Mouse (Mus musculus) embryo, embryonic 10.5 days (tissue): ENCODE measurements around the gene Josd2.

Experiments used
- DNase-seq: peaks from one replicate; pipeline ENCODE4 v3.0.0-alpha.2; 2015; ENCODE audit warnings: low spot score

Josd2 gene

GRCm38 (mm10) chr7:44500046-44500445, 32.3 kb downstream of the Josd2 start:
- DNase-seq, result no peak

DNA sequence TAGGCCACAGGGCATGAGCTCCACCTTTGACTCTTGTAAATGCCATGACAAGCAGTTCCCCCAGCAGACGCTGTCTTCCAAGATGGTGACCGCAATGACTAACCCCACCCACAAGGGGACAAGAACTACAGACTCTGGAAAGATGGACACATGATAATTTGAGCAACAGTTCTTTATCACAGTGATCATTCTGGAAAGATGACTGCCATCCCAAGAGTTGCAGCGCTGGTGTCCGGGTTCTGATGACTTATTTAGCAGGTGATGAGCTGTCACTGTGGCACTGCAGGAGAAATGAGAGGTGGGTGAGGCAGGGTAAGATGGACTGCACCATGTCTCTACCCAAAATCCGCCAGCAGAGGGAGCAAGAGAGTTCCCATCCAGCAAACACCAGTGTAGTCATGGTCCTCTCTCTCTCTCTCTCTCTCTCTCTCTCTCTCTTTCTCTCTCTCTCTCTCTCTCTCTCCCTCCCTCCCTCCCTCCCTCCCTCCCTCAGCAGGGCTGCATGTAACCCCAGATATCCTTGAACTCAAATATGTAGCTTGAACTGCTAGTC, 33.9 kb downstream of the Josd2 start:
- DNase-seq, result peak; percentile 75

- no peak for DNase-seq
These were observed 39.7 kb downstream of the Josd2 start for GRCm38 (mm10) chr7:44507491-44507890.

DNA sequence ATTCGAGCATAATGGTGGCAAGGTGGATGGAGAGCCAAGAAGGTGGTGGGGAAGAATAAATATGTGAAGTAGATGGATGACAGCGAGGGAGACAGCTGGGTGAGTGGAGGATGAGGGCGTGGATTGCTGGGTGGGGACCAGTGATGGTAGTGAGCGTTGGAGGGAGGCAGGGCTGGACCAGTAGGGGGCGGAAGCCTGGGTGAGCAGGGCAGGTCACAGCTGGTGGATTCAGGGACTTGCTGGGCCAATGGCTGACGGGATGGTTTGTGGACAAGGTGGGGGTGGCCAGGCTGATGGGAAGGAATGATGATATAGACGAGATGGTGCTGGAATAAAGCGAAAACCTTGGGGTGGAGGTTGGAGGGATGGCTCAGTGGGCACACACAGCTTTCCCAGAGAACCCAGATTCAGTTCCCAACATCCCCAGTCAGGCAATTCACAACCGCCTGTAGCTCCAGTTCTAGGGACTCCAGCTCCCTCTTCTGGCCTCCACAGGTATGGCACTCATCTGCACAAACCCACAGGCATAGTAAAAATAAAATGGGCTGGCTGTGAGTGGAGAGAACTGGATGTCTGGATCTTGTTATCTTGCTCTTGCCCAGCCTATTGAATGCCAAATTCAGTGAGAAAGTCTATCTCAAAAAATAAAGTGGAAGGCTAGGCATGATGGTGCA, 51.6 kb downstream of the Josd2 start:
- DNase-seq, result no peak

DNA sequence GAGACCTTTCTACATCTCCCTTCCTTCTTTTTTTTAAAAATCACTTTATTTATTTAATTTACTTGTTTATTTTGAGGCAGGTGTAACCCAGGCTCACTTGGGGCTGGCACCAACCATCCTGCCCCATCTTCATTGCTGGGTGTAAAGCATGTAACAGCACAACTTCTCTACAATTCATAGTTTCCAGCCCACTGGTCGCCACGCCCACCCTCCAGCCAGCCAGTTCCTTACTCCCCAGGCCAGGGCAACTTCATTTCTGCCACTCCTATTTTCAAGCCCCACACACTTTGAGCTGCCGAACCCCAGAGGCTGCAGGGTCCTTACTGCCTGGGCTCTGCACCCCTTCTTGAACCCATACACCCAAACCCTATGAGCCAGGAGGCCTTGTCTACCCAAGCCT, 53.2 kb downstream of the Josd2 start:
- DNase-seq, result no peak
